Mouse (Mus musculus): ENCODE data around the gene Glrx5. TPM values are rescaled to one million over a fixed set of nuclear protein-coding genes. Genes with fewer than 3 reads are reported as not detected.
A peak's percentile ranks its signal among the peaks of the same experiment; 100 is the strongest.

Glrx5 gene
- polyA plus RNA-seq (2014; fragmentation: Nextera tagmentation; extraction: Ambion mirVana), result 186 and 197 TPM in 2 replicates

GRCm38 (mm10) chr12:105032147-105032831 is at the start of gene Glrx5:
TSS of gene Glrx5 (plus strand) at chr12:105032688.
- H3K27ac ChIP-seq (ENCODE audit: low read depth, low read length), result peak within 1 kb of the TSS; percentile 3; the same call in 1 of the 2 replicates
- WGBS, result under 1% methylated on average over 72 of the region's 72 CpGs
- ATAC-seq (ENCODE audit: low FRiP score) (peak; percentile 99), DNase-seq (ENCODE audit: low spot score, missing footprints) (peak; percentile 99)
- no peaks in the 10 kb centered on the region for H3K36me3 ChIP-seq (ENCODE audit: control insufficient read depth, insufficient read depth, low read length)
- no peaks in the 10 kb centered on the region for H3K9me3 ChIP-seq (ENCODE audit: control insufficient read depth, low read length)
- peak within 1 kb of the TSS; percentile 88 for H3K9ac ChIP-seq (ENCODE audit: low read length)
- H3K4me2 ChIP-seq, result peak within 1 kb of the TSS; percentile 88
- peak within 1 kb of the TSS; percentile 84 for H3K4me3 ChIP-seq (ENCODE audit: low read depth, low read length)
- peaks cover 26% of the 10 kb centered on the region for H3K4me1 ChIP-seq (ENCODE audit: control insufficient read depth, insufficient read depth, low read length)
- H3K27me3 ChIP-seq (ENCODE audit: control insufficient read depth, insufficient read depth, low read length), result no peaks in the 10 kb centered on the region

DNA sequence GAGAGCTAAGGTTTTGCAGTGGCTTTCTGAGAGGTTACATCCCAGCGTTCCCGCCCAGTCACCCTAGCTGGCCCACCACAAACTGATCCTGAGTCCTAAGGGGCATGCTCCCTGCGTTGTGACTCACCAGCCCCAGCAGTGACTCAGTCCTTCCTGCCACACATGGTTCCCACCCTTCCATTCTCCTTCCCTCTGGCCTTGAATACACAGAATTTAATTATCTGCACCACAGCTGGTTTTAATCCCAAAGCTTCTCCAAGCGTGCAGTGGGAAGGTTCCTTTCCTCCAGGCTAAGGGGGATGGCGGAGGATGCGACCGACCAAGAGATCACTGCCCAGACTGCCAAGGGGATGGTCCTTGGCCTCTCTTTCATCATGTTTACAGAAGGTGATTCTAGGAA is 49.0 kb upstream of the Glrx5 start:
- no peak overlapping the region for H3K4me3 ChIP-seq (ENCODE audit: low read depth, low read length)
- no peaks in the 10 kb centered on the region for H3K27me3 ChIP-seq (ENCODE audit: control insufficient read depth, insufficient read depth, low read length)
- DNase-seq (ENCODE audit: low spot score, missing footprints) (peak; percentile 85), ATAC-seq (ENCODE audit: low FRiP score) (0 out of 2 replicates have a peak, but pooled peaks have one; percentile 49)
- 52% methylated on average over 7 of the region's 7 CpGs for WGBS
- no peak overlapping the region for H3K4me2 ChIP-seq
- no peaks in the 10 kb centered on the region for H3K9me3 ChIP-seq (ENCODE audit: control insufficient read depth, low read length)
- no peak overlapping the region for H3K27ac ChIP-seq (ENCODE audit: low read depth, low read length)
- H3K9ac ChIP-seq (ENCODE audit: low read length), result no peak overlapping the region
- H3K36me3 ChIP-seq (ENCODE audit: control insufficient read depth, insufficient read depth, low read length), result no peaks in the 10 kb centered on the region
- H3K4me1 ChIP-seq (ENCODE audit: control insufficient read depth, insufficient read depth, low read length), result peaks cover 7% of the 10 kb centered on the region; the same call in 1 of the 2 replicates

DNA sequence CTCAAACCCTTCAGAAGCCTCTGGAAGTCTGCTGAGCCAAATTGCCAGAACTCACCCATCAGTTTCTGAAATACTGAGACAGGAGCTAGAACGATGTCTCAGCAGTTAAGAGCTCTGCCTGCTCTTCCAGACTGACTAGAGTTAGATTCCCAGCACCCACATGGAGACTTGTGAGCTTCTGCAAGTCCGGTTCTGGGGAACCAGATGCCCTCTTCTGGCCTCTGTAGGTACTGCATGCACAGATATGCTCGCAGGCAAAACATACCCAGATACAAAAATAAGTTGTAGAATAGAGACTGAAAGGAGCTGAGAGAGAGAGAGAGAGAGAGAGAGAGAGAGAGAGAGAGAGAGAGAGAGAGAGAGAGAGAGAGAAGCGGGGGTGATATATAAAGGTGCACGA is 47.4 kb upstream of the Glrx5 start:
- H3K9ac ChIP-seq (ENCODE audit: low read length), result no peak overlapping the region
- ATAC-seq (ENCODE audit: low FRiP score) (no peak), DNase-seq (ENCODE audit: low spot score, missing footprints) (no peak)
- H3K36me3 ChIP-seq (ENCODE audit: control insufficient read depth, insufficient read depth, low read length), result no peaks in the 10 kb centered on the region
- H3K27me3 ChIP-seq (ENCODE audit: control insufficient read depth, insufficient read depth, low read length), result no peaks in the 10 kb centered on the region
- no peak overlapping the region for H3K27ac ChIP-seq (ENCODE audit: low read depth, low read length)
- H3K9me3 ChIP-seq (ENCODE audit: control insufficient read depth, low read length), result no peaks in the 10 kb centered on the region
- WGBS, result 82% methylated on average over 5 of the region's 5 CpGs
- no peak overlapping the region for H3K4me3 ChIP-seq (ENCODE audit: low read depth, low read length)
- peaks cover 5% of the 10 kb centered on the region; the same call in 1 of the 2 replicates for H3K4me1 ChIP-seq (ENCODE audit: control insufficient read depth, insufficient read depth, low read length)
- no peak overlapping the region for H3K4me2 ChIP-seq

DNA sequence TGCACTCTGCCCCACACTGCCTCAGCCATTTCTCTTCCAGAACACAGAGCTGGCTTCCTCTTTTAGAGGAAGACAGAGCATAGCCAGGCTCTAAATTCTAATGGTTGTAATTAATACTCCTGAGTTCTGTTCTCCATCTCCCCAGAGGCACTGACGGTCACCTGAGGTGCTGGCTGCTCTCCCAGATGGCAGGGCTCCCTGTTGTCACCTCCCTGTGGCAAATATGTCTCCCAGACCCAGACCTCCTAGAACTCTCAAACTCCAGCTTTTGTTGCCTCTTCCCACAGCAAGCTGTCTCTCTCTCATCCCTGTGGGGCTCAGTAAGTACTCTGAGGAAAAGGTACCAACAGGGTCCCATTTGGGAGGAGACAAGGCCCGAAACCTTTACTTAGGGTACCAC is 46.5 kb upstream of the Glrx5 start:
- Histone ChIP-seq H3K4me3 (ENCODE audit: low read depth, low read length) (no peak overlapping the region), H3K36me3 (ENCODE audit: control insufficient read depth, insufficient read depth, low read length) (no peaks in the 10 kb centered on the region; the same call in 1 of the 2 replicates), H3K9me3 (ENCODE audit: control insufficient read depth, low read length) (no peaks in the 10 kb centered on the region), H3K9ac (ENCODE audit: low read length) (no peak overlapping the region), H3K4me1 (ENCODE audit: control insufficient read depth, insufficient read depth, low read length) (peaks cover 5% of the 10 kb centered on the region; the same call in 1 of the 2 replicates), H3K4me2 (no peak overlapping the region), H3K27me3 (ENCODE audit: control insufficient read depth, insufficient read depth, low read length) (no peaks in the 10 kb centered on the region), H3K27ac (ENCODE audit: low read depth, low read length) (no peak overlapping the region)
- ATAC-seq (ENCODE audit: low FRiP score) (no peak), DNase-seq (ENCODE audit: low spot score, missing footprints) (no peak)
- WGBS, result 89% methylated on average over 2 of the region's 2 CpGs

DNA sequence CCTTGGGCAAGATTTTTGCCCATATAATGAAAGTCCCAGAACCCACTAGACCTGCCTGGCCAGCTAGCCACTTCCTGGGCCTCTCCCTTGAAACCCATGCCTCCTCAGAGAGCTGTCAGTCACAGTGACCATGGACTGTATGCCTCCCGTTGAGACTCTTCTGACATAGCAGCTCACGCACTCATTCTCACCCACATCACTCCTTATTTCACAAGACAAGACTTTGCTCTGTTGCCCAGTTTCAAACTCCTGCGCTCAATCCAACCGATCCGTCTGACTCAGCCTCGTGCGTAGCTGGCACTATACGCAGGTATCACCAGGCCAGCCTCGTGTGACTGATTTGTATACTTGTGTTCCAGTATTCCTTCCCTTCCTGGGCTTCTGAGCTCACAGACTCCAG is 45.7 kb upstream of the Glrx5 start:
- ATAC-seq (ENCODE audit: low FRiP score) (no peak), DNase-seq (ENCODE audit: low spot score, missing footprints) (no peak)
- H3K27ac ChIP-seq (ENCODE audit: low read depth, low read length), result no peak overlapping the region
- no peaks in the 10 kb centered on the region for H3K9me3 ChIP-seq (ENCODE audit: control insufficient read depth, low read length)
- H3K4me2 ChIP-seq, result no peak overlapping the region
- no peaks in the 10 kb centered on the region; the same call in 1 of the 2 replicates for H3K36me3 ChIP-seq (ENCODE audit: control insufficient read depth, insufficient read depth, low read length)
- no peaks in the 10 kb centered on the region for H3K27me3 ChIP-seq (ENCODE audit: control insufficient read depth, insufficient read depth, low read length)
- WGBS, result 94% methylated on average over 9 of the region's 9 CpGs
- no peak overlapping the region for H3K9ac ChIP-seq (ENCODE audit: low read length)
- H3K4me1 ChIP-seq (ENCODE audit: control insufficient read depth, insufficient read depth, low read length), result peaks cover 5% of the 10 kb centered on the region; the same call in 1 of the 2 replicates
- H3K4me3 ChIP-seq (ENCODE audit: low read depth, low read length), result no peak overlapping the region

GRCm38 (mm10) chr12:104987936-104988335 is 44.6 kb upstream of the Glrx5 start:
- H3K27ac ChIP-seq (ENCODE audit: low read depth, low read length), result no peak overlapping the region
- 59% methylated on average over 7 of the region's 7 CpGs for WGBS
- no peaks in the 10 kb centered on the region; the same call in 1 of the 2 replicates for H3K36me3 ChIP-seq (ENCODE audit: control insufficient read depth, insufficient read depth, low read length)
- ATAC-seq (ENCODE audit: low FRiP score) (no peak), DNase-seq (ENCODE audit: low spot score, missing footprints) (peak; percentile 78)
- no peaks in the 10 kb centered on the region for H3K27me3 ChIP-seq (ENCODE audit: control insufficient read depth, insufficient read depth, low read length)
- no peak overlapping the region for H3K4me2 ChIP-seq
- H3K9me3 ChIP-seq (ENCODE audit: control insufficient read depth, low read length), result no peaks in the 10 kb centered on the region
- peaks cover 5% of the 10 kb centered on the region; the same call in 1 of the 2 replicates for H3K4me1 ChIP-seq (ENCODE audit: control insufficient read depth, insufficient read depth, low read length)
- no peak overlapping the region for H3K4me3 ChIP-seq (ENCODE audit: low read depth, low read length)
- H3K9ac ChIP-seq (ENCODE audit: low read length), result no peak overlapping the region

GRCm38 (mm10) chr12:104990741-104991454 is 41.6 kb upstream of the Glrx5 start:
- WGBS, result 91% methylated on average over 13 of the region's 13 CpGs
- DNase-seq (ENCODE audit: low spot score, missing footprints), result peak; percentile 71
- Histone ChIP-seq H3K27ac (ENCODE audit: low read depth, low read length) (no peak overlapping the region), H3K9me3 (ENCODE audit: control insufficient read depth, low read length) (no peaks in the 10 kb centered on the region), H3K4me3 (ENCODE audit: low read depth, low read length) (no peak overlapping the region), H3K27me3 (ENCODE audit: control insufficient read depth, insufficient read depth, low read length) (no peaks in the 10 kb centered on the region), H3K9ac (ENCODE audit: low read length) (no peak overlapping the region), H3K4me2 (no peak overlapping the region), H3K36me3 (ENCODE audit: control insufficient read depth, insufficient read depth, low read length) (no peaks in the 10 kb centered on the region; the same call in 1 of the 2 replicates), H3K4me1 (ENCODE audit: control insufficient read depth, insufficient read depth, low read length) (no peaks in the 10 kb centered on the region)
- ATAC-seq (ENCODE audit: low FRiP score), result no peak

GRCm38 (mm10) chr12:104992123-104992741 is 40.3 kb upstream of the Glrx5 start:
- 86% methylated on average over 10 of the region's 10 CpGs for WGBS
- Histone ChIP-seq H3K4me2 (no peak overlapping the region), H3K27me3 (ENCODE audit: control insufficient read depth, insufficient read depth, low read length) (no peaks in the 10 kb centered on the region), H3K4me1 (ENCODE audit: control insufficient read depth, insufficient read depth, low read length) (no peaks in the 10 kb centered on the region), H3K9ac (ENCODE audit: low read length) (no peak overlapping the region), H3K27ac (ENCODE audit: low read depth, low read length) (no peak overlapping the region), H3K4me3 (ENCODE audit: low read depth, low read length) (no peak overlapping the region), H3K36me3 (ENCODE audit: control insufficient read depth, insufficient read depth, low read length) (no peaks in the 10 kb centered on the region; the same call in 1 of the 2 replicates), H3K9me3 (ENCODE audit: control insufficient read depth, low read length) (no peaks in the 10 kb centered on the region)
- ATAC-seq (ENCODE audit: low FRiP score), result no peak
- DNase-seq (ENCODE audit: low spot score, missing footprints), result peak; percentile 45
